Mouse (Mus musculus) stomach, embryonic 16.5 days (tissue): ENCODE data around the gene Chrna7. TPM values are rescaled to one million over a fixed set of nuclear protein-coding genes. Genes with fewer than 3 reads are reported as not detected.

Source experiments
- ATAC-seq: fragments of 200-750 bp; cut with Nextera tagmentation; 2 replicates; pipeline ENCODE4 v1.8.0; 2017; ENCODE audit warnings: moderate number of reproducible peaks, moderate TSS enrichment; ENCODE audit not compliant: insufficient read depth, low FRiP score
- H3K27ac ChIP-seq: fragments of 300-500 bp; sonication (generic); 2 replicates; pipeline ENCODE4 v1.5.1; 2014; ENCODE audit warnings: low read length
- H3K27me3 ChIP-seq: fragments of 300-500 bp; sonication (generic); 2 replicates; pipeline ENCODE4 v1.6.1; 2014; ENCODE audit warnings: low read length, control low read depth, mixed read lengths; ENCODE audit not compliant: control insufficient read depth, insufficient read depth
- H3K36me3 ChIP-seq: fragments of 300-500 bp; sonication (generic); 2 replicates; pipeline ENCODE4 v1.6.1; 2014; ENCODE audit warnings: low read length; ENCODE audit not compliant: control insufficient read depth, insufficient read depth
- H3K4me1 ChIP-seq: fragments of 300-500 bp; sonication (generic); 2 replicates; pipeline ENCODE4 v1.6.1; 2014; ENCODE audit warnings: low read length, control low read depth, mixed read lengths; ENCODE audit not compliant: control insufficient read depth, insufficient read depth
- H3K4me2 ChIP-seq: fragments of 300-500 bp; sonication (generic); 2 replicates; pipeline ENCODE4 v1.6.1; 2014; ENCODE audit warnings: low read depth, low read length, mixed read lengths
- H3K4me3 ChIP-seq: fragments of 300-500 bp; sonication (generic); replicated peaks from 2 replicates; pipeline ENCODE4 v1.5.1; 2014; ENCODE audit warnings: mild to moderate bottlenecking, low read length
- H3K9ac ChIP-seq: fragments of 300-500 bp; sonication (generic); 2 replicates; pipeline ENCODE4 v1.6.1; 2014; ENCODE audit warnings: low read length
- H3K9me3 ChIP-seq: fragments of 300-500 bp; sonication (generic); replicated peaks from 2 replicates; pipeline ENCODE4 v1.6.1; 2016; ENCODE audit warnings: low read length, control low read depth; ENCODE audit not compliant: control insufficient read depth
- WGBS: fragments of 180-500 bp; shearing (Covaris S2); extraction: QIAGEN DNeasy Blood & Tissue Kit; methylation state at CpG from one replicate; pipeline ENCODE4 v1.1.7; 2014; 5-methylcytosine and 5-hydroxymethylcytosine counted together
- polyA plus RNA-seq: library from polyadenylated mRNA; unstranded; fragments of >200 nt; fragmentation: Nextera tagmentation; extraction: Ambion mirVana; gene quantifications from 2 replicates; pipeline ENCODE4 v1.2.1, GENCODE M21; 2015

The Chrna7 gene
- 1.6 and 2.4 TPM in 2 replicates for polyA plus RNA-seq

- peak within 1 kb of the TSS; percentile 99 for H3K4me2 ChIP-seq
- peaks cover 8% of the 10 kb centered on the region; the same call in 1 of the 2 replicates for H3K27me3 ChIP-seq
- under 1% methylated on average over 56 of the region's 73 CpGs for whole genome bisulfite sequencing
- no peaks in the 10 kb centered on the region for H3K4me1 ChIP-seq
- peak within 1 kb of the TSS; percentile 62 for H3K4me3 ChIP-seq
- ATAC-seq, result peak; percentile 94
- no peaks in the 10 kb centered on the region for H3K9me3 ChIP-seq
- H3K36me3 ChIP-seq, result no peaks in the 10 kb centered on the region
- peak within 1 kb of the TSS; percentile 67 for H3K9ac ChIP-seq
- H3K27ac ChIP-seq, result no peak within 1 kb of the TSS
These were observed at the start of gene Chrna7 for GRCm38 (mm10) chr7:63212084-63212723. Gene Chrna7, minus strand, starts transcription at chr7:63212569.

DNA sequence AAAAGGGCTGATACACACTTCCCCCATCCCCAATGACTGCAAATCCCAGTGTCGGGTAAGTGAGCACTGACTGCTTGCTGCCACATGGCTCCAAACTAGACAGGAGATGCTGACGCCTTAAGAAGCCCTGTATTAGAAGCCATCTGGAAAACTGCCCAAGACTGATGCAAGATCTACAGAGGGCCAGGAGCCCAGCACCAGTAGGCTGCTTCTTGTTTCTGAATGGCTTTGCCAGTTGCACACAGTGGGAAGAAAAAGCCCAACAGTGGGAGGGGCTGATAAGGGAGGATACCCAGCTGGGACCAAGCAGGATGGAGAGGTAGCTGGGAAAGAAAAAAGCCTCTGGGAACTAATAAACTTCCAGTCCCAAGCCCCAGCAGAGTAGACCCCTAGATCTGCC, 37.0 kb upstream of the Chrna7 start:
- 83% methylated on average over 2 of the region's 2 CpGs for WGBS
- Histone ChIP-seq H3K9ac (no peak overlapping the region), H3K27ac (no peak overlapping the region), H3K4me2 (no peak overlapping the region), H3K4me1 (no peaks in the 10 kb centered on the region), H3K27me3 (no peaks in the 10 kb centered on the region), H3K9me3 (no peaks in the 10 kb centered on the region), H3K4me3 (no peak overlapping the region), H3K36me3 (no peaks in the 10 kb centered on the region)
- no peak for ATAC-seq

- Histone ChIP-seq H3K4me3 (no peak overlapping the region), H3K4me2 (no peak overlapping the region), H3K36me3 (no peaks in the 10 kb centered on the region), H3K27me3 (no peaks in the 10 kb centered on the region), H3K9me3 (no peaks in the 10 kb centered on the region), H3K27ac (no peak overlapping the region), H3K9ac (no peak overlapping the region), H3K4me1 (no peaks in the 10 kb centered on the region)
- ATAC-seq, result no peak
- 75% methylated on average over 3 of the region's 3 CpGs for WGBS
These were observed 25.6 kb upstream of the Chrna7 start for GRCm38 (mm10) chr7:63237852-63238516.

GRCm38 (mm10) chr7:63225066-63225780, 12.9 kb upstream of the Chrna7 start:
- 45% methylated on average over 7 of the region's 7 CpGs for WGBS
- H3K4me2 ChIP-seq, result no peak overlapping the region
- no peak overlapping the region for H3K27ac ChIP-seq
- no peaks in the 10 kb centered on the region for H3K9me3 ChIP-seq
- no peaks in the 10 kb centered on the region for H3K36me3 ChIP-seq
- no peak overlapping the region for H3K9ac ChIP-seq
- ATAC-seq, result no peak
- no peaks in the 10 kb centered on the region for H3K4me1 ChIP-seq
- H3K27me3 ChIP-seq, result no peaks in the 10 kb centered on the region
- H3K4me3 ChIP-seq, result no peak overlapping the region

DNA sequence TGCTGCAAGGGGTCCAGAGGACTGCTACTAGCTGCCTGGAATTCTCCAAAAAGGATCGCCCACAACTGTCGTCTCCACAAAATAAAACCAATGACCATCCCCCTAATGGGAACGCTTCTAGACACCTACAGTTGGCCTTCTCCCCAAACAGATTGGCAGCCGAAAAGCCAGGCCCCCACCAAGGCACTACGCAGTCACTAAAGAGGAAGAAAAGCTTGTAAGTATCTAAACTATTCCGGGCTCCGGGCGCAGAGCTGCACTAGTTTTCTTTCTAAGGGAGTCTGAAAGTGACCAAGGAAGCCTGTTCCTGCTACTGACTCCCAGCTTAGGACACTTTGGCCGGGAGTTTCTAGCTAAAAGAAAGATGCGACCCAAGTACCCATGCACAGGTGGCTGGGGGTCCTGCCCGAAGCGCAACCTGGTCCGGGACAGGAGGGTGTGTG, 707 bp downstream of the Chrna7 start:
- Histone ChIP-seq H3K4me3 (peak overlapping the region; percentile 62), H3K27me3 (peaks cover 8% of the 10 kb centered on the region; the same call in 1 of the 2 replicates), H3K9me3 (no peaks in the 10 kb centered on the region), H3K27ac (no peak overlapping the region), H3K4me2 (peak overlapping the region; percentile 99), H3K9ac (peak overlapping the region; percentile 67), H3K4me1 (no peaks in the 10 kb centered on the region), H3K36me3 (no peaks in the 10 kb centered on the region)
- WGBS, result 3% methylated on average over 13 of the region's 13 CpGs
- no peak for ATAC-seq

GRCm38 (mm10) chr7:63209501-63209900, 2.9 kb downstream of the Chrna7 start:
- H3K27me3 ChIP-seq, result peaks cover 8% of the 10 kb centered on the region; the same call in 1 of the 2 replicates
- H3K4me3 ChIP-seq, result no peak overlapping the region
- WGBS, result 26% methylated on average over 4 of the region's 4 CpGs
- H3K9ac ChIP-seq, result no peak overlapping the region
- no peak for ATAC-seq
- no peak overlapping the region for H3K27ac ChIP-seq
- H3K9me3 ChIP-seq, result no peaks in the 10 kb centered on the region
- no peaks in the 10 kb centered on the region for H3K4me1 ChIP-seq
- H3K36me3 ChIP-seq, result no peaks in the 10 kb centered on the region
- no peak overlapping the region for H3K4me2 ChIP-seq

DNA sequence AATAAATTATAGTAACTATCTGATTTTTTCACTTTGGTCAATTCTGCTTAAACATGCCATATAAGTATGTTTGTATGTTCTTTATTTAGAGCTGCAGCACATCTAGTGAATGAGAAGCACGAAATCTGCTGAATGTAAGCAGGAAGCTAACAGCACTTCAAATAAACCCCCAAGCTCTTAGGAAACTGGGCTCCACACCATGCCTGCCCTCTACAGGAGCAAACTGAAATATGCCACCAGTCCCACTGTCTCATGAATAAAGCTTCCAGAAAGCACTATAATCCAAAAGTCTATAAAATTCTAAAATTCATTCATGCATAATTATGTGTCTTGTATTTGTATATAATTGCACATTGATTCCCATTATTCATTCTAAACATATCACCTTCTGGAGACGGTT, 5.2 kb downstream of the Chrna7 start:
- H3K4me3 ChIP-seq, result no peak overlapping the region
- ATAC-seq, result no peak
- H3K9ac ChIP-seq, result no peak overlapping the region
- no peak overlapping the region for H3K27ac ChIP-seq
- no peaks in the 10 kb centered on the region for H3K4me1 ChIP-seq
- H3K4me2 ChIP-seq, result no peak overlapping the region
- H3K9me3 ChIP-seq, result no peaks in the 10 kb centered on the region
- peaks cover 8% of the 10 kb centered on the region; the same call in 1 of the 2 replicates for H3K27me3 ChIP-seq
- 43% methylated on average over 2 of the region's 2 CpGs for WGBS
- no peaks in the 10 kb centered on the region for H3K36me3 ChIP-seq

DNA sequence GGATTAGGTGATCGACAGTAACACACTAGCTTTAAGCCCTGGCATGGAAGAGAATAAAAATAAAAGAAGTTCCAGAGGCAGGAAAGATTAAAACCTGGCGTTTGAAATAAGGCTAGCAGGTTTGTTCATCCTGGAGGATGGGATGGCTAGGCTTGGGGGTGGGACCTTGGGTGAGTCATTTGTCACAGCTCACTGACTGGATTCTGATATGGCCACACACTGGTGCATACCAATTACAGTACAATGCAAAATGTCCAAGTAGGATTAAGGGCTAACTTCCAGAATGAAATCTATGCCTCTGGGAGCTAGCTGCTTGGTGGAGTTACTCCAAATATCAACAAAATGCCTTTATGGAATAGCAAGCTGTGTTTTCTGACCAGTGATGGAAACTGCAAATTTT, 16.8 kb downstream of the Chrna7 start:
- H3K4me3 ChIP-seq, result no peak overlapping the region
- WGBS, result 57% methylated on average over 2 of the region's 2 CpGs
- H3K36me3 ChIP-seq, result no peaks in the 10 kb centered on the region
- H3K27me3 ChIP-seq, result no peaks in the 10 kb centered on the region
- no peak overlapping the region for H3K4me2 ChIP-seq
- H3K9ac ChIP-seq, result no peak overlapping the region
- H3K27ac ChIP-seq, result no peak overlapping the region
- no peak for ATAC-seq
- H3K9me3 ChIP-seq, result no peaks in the 10 kb centered on the region
- no peaks in the 10 kb centered on the region for H3K4me1 ChIP-seq
